In the genomic region with DNA sequence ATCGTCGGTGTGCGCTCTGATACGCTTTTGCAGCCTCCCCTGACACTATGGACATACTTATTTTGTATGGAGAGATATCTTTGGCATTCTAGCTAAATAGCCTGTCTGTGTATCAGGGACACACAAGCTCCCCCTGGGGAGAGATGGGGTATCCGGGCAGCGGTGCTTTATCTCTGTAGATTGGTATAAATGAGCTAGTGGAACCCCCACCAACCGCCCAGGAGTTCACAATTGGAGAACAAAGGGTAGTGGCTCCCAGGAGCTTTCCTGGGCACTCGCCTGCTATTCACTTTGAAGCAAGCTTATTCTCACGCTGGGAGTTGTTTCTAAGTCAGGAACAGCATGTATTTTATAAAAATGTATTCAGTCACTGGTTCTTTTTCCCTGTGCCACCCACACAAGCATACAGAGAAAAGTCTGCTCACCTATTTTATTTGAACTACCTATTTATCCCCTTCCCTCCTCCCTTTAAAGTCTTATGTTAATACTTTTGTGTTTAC, we compare ENCODE assay signal across 9 mouse cellular contexts.
A peak's percentile ranks its signal among the peaks of the same experiment; 100 is the strongest.
DNase-seq lines count a peak whose midpoint lies in the region; ATAC-seq and TF ChIP-seq lines count a peak whose summit lies in the region.
"Had no signal": no experiment of that assay in that cellular context is flagged by ENCODE, and none has a peak within 500 bp of the region (broad histone marks: within the 10 kb centered on the region; RNA-seq: fewer than 3 reads in every experiment).

No protein-coding gene starts in this region.

- H3K4me2 ChIP-seq in heart, embryonic 11.5 days, result peak overlapping the region; percentile 46
- peak overlapping the region; percentile 49 for H3K4me2 ChIP-seq in liver, postnatal 0 days (ENCODE audit: low read depth, low read length)

- no peaks in the 10 kb centered on the region for H3K27me3 ChIP-seq in heart, embryonic 11.5 days (ENCODE audit: control insufficient read depth, insufficient read depth, low read length)
- no peaks in the 10 kb centered on the region for H3K27me3 ChIP-seq in heart, embryonic 10.5 days (ENCODE audit: insufficient read depth, poor library complexity, severe bottlenecking)
- no peaks in the 10 kb centered on the region for H3K27me3 ChIP-seq in liver, postnatal 0 days (ENCODE audit: insufficient read depth, low read length)

- TF ChIP-seq CTCF in liver, postnatal 0 days (IDR thresholded peaks at IDR 0.05; ENCODE audit: low read depth), result no peak

- no peak overlapping the region for H3K9ac ChIP-seq in heart, embryonic 11.5 days (ENCODE audit: low read depth, low read length)
- H3K9ac ChIP-seq in liver, postnatal 0 days (replicated peaks), result no peak overlapping the region

- no peak for ATAC-seq in heart, embryonic 11.5 days (replicated peaks; ENCODE audit: insufficient number of reproducible peaks, low FRiP score, low TSS enrichment)
- no peak for ATAC-seq in liver, postnatal 0 days

- no peak overlapping the region for H3K4me3 ChIP-seq in heart, embryonic 11.5 days (ENCODE audit: low read depth, low read length)
- H3K4me3 ChIP-seq in heart, embryonic 10.5 days, result no peak overlapping the region
- H3K4me3 ChIP-seq in liver, postnatal 0 days (ENCODE audit: low read depth, low read length), result no peak overlapping the region

- no peak for DNase-seq in heart, embryonic 10.5 days (ENCODE audit: low spot score)
- DNase-seq in right cerebral cortex, adult 18-20 months, result peak; percentile 35
- DNase-seq in right cerebral cortex, postnatal 4 days, result no peak
- DNase-seq in liver, postnatal 0 days, result no peak
- DNase-seq in spleen, postnatal 4 days (ENCODE audit: low spot score in 2 of 2), result no peak
- no peak for DNase-seq in urinary bladder, postnatal 10 days (ENCODE audit: low spot score)
- no peak for DNase-seq in spleen, postnatal 14 days (ENCODE audit: low spot score in 2 of 2)
- DNase-seq: adrenal gland, postnatal 10 days had no signal

- H3K9me3 ChIP-seq in heart, embryonic 11.5 days (replicated peaks; ENCODE audit: control insufficient read depth, low read length), result no peaks in the 10 kb centered on the region
- H3K9me3 ChIP-seq in heart, embryonic 10.5 days, result no peaks in the 10 kb centered on the region
- no peaks in the 10 kb centered on the region for H3K9me3 ChIP-seq in liver, postnatal 0 days (ENCODE audit: low read length)

- no peaks in the 10 kb centered on the region for H3K36me3 ChIP-seq in heart, embryonic 11.5 days (ENCODE audit: control insufficient read depth, insufficient read depth, low read length)
- no peaks in the 10 kb centered on the region for H3K36me3 ChIP-seq in heart, embryonic 10.5 days
- no peaks in the 10 kb centered on the region for H3K36me3 ChIP-seq in liver, postnatal 0 days (replicated peaks; ENCODE audit: insufficient read depth, low read length)

- no peak for TF ChIP-seq EP300 in liver, postnatal 0 days (IDR thresholded peaks at IDR 0.05; ENCODE audit: low read depth)

- peaks cover 22% of the 10 kb centered on the region for H3K4me1 ChIP-seq in heart, embryonic 11.5 days (ENCODE audit: control insufficient read depth, insufficient read depth, low read length)
- H3K4me1 ChIP-seq in heart, embryonic 10.5 days, result peaks cover 43% of the 10 kb centered on the region
- H3K4me1 ChIP-seq in liver, postnatal 0 days (ENCODE audit: insufficient read depth), result no peaks in the 10 kb centered on the region; the same call in 1 of the 2 replicates

- 57% methylated on average over 9 of the region's 9 CpGs for WGBS in heart, embryonic 11.5 days (ENCODE audit: insufficient replicate concordance)
- WGBS in heart, embryonic 10.5 days, result 58% methylated on average over 9 of the region's 9 CpGs
- 71% methylated on average over 9 of the region's 9 CpGs for WGBS in liver, postnatal 0 days (ENCODE audit: insufficient replicate concordance)

- H3K27ac ChIP-seq in heart, embryonic 11.5 days (ENCODE audit: low read depth, low read length), result no peak overlapping the region
- H3K27ac ChIP-seq in heart, embryonic 10.5 days, result no peak overlapping the region
- no peak overlapping the region for H3K27ac ChIP-seq in liver, postnatal 0 days (ENCODE audit: low read depth)
